Mouse (Mus musculus) ovary, postnatal 36 days (tissue): ENCODE data around the gene 4933406M09Rik.

Experiments
- DNase-seq: peaks from one replicate; pipeline ENCODE4 v3.0.0; 2022; ENCODE audit warnings: low spot score, mixed read lengths

Gene 4933406M09Rik

GRCm38 (mm10) chr1:134385666-134386065 lies at the start of gene 4933406M09Rik:
Gene 4933406M09Rik (plus strand): TSS chr1:134385940.
- DNase-seq, result no peak

GRCm38 (mm10) chr1:134336958-134337710 lies 48.6 kb upstream of the 4933406M09Rik start:
- no peak for DNase-seq

GRCm38 (mm10) chr1:134339162-134339561 lies 46.6 kb upstream of the 4933406M09Rik start:
- no peak for DNase-seq

GRCm38 (mm10) chr1:134339757-134340619 lies 45.8 kb upstream of the 4933406M09Rik start:
- DNase-seq, result no peak

- DNase-seq, result no peak
These were observed 44.0 kb upstream of the 4933406M09Rik start for GRCm38 (mm10) chr1:134341641-134342277.

- DNase-seq, result no peak
These were observed 43.5 kb upstream of the 4933406M09Rik start for GRCm38 (mm10) chr1:134342278-134342664.

GRCm38 (mm10) chr1:134342781-134343310 lies 42.9 kb upstream of the 4933406M09Rik start:
- no peak for DNase-seq

GRCm38 (mm10) chr1:134343567-134343966 lies 42.2 kb upstream of the 4933406M09Rik start:
- DNase-seq, result no peak

GRCm38 (mm10) chr1:134344005-134344950 lies 41.5 kb upstream of the 4933406M09Rik start:
- DNase-seq, result peak; percentile 75

GRCm38 (mm10) chr1:134345075-134345474 lies 40.7 kb upstream of the 4933406M09Rik start:
- DNase-seq, result no peak

GRCm38 (mm10) chr1:134347791-134348190 lies 37.9 kb upstream of the 4933406M09Rik start:
- no peak for DNase-seq

- no peak for DNase-seq
These were observed 32.4 kb upstream of the 4933406M09Rik start for GRCm38 (mm10) chr1:134353326-134353725.

- no peak for DNase-seq
These were observed 28.3 kb upstream of the 4933406M09Rik start for GRCm38 (mm10) chr1:134357461-134357860.

- DNase-seq, result no peak
These were observed 25.1 kb upstream of the 4933406M09Rik start for GRCm38 (mm10) chr1:134360656-134361055.

- no peak for DNase-seq
These were observed 24.4 kb upstream of the 4933406M09Rik start for GRCm38 (mm10) chr1:134361195-134361856.

GRCm38 (mm10) chr1:134361857-134362212 lies 23.9 kb upstream of the 4933406M09Rik start, which contains the start of gene Tmem183a:
Gene Tmem183a (minus strand): TSS chr1:134361979.
- peak; percentile 97 for DNase-seq

GRCm38 (mm10) chr1:134363194-134363593 lies 22.5 kb upstream of the 4933406M09Rik start:
- DNase-seq, result no peak

- no peak for DNase-seq
These were observed 20.2 kb upstream of the 4933406M09Rik start for GRCm38 (mm10) chr1:134365491-134365890.

- peak; percentile 67 for DNase-seq
These were observed 16.9 kb upstream of the 4933406M09Rik start for GRCm38 (mm10) chr1:134368777-134369337.

GRCm38 (mm10) chr1:134374124-134374523 lies 11.6 kb upstream of the 4933406M09Rik start:
- DNase-seq, result no peak
